Mouse (Mus musculus): Measurements from ENCODE around the gene S100a1. TPM values are rescaled to one million over a fixed set of nuclear protein-coding genes. Genes with fewer than 3 reads are reported as not detected.

The S100a1 gene
- polyA plus RNA-seq, 1 experiment = 228 TPM

DNA sequence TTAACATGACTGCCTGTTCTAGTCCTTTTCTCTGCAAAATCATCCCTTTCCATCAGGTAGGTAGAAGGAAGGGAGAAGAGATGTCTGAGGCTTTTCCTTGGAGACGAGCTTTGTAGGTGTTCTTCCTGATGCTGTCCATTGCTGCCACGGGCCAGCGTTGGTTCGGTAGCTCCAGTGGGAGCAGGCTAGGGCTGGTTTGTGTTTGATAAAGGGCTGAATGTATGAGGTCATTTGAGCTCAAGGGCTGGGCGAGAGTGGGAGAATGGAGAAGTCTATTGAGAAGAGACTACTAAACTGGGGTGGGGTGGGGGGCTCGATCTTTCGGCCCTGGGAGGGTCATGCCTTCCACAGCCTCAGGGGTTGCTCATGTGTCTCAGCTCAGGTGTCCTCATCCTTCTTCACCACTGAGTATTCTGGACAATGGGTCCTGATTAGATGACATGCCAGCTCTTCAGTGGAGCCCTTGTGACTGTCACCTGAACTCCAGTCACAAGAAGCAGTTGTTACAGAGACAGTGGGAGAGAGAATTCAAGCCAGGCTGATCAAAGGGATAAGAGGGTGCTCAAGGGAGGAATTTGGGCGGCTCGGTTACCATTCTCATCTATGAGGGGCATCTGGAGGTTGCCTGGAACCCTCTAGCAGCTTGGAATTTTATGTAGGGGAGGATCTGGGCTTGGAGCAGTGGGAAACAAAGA is 1.1 kb downstream of the S100a1 start:
- Histone ChIP-seq H3K4me3 (ENCODE audit: insufficient read depth, low read length) (peak overlapping the region; percentile 71), H3K4me1 (ENCODE audit: control insufficient read depth, insufficient read depth, low read length) (peaks cover 38% of the 10 kb centered on the region), H3K27ac (ENCODE audit: insufficient read depth, low read depth, low read length) (no peak overlapping the region)
- TF ChIP-seq CTCF (IDR thresholded peaks at IDR 0.05; ENCODE audit: low read depth, low read length) = no peak
- no peak for TF ChIP-seq POLR2A (IDR thresholded peaks at IDR 0.05; ENCODE audit: borderline replicate concordance, low read depth, low read length)

DNA sequence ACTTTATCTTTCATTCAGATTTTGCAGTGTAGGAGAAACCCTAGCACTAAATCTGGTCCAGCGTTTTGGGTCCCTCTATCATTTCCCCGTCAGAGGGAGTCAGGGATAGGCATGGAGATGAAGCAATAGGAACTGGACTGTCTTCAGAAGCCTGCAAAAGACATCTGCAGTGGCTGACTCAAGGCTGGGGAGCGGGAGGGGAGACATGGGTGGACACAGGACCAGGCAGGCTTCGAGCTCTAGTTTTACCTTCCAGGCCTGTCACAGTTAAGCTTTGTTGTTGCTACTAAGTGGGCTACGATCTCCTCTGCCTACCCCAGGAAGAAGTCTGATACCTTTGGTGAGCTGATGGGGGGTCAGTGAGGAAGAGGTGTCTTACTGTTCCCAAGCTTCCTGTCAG is 1.9 kb downstream of the S100a1 start:
- H3K27ac ChIP-seq (ENCODE audit: insufficient read depth, low read depth, low read length) = no peak overlapping the region
- peaks cover 37% of the 10 kb centered on the region for H3K4me1 ChIP-seq (ENCODE audit: control insufficient read depth, insufficient read depth, low read length)
- H3K4me3 ChIP-seq (ENCODE audit: insufficient read depth, low read length) = no peak overlapping the region
- TF ChIP-seq POLR2A (IDR thresholded peaks at IDR 0.05; ENCODE audit: borderline replicate concordance, low read depth, low read length) (no peak), CTCF (IDR thresholded peaks at IDR 0.05; ENCODE audit: low read depth, low read length) (no peak)

DNA sequence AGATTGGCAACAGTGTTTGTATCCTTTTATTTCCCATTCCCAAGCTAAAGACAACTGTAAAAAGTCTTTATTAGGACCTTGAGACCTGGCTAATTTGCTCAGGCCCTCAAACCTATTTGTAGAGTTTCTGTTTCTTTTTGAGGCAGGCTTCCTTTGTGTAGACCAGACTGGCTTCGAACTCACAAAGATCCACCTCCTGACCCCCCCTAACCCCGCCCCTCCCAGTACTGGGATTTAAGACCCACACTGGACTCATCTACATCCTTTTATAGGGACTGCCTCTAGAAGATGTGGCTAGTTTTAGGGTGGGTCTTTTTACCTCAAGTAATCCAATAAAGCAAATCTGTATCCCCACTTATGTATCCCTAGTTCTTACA is 4.5 kb downstream of the S100a1 start:
- Histone ChIP-seq H3K4me3 (ENCODE audit: insufficient read depth, low read length) (peak overlapping the region; percentile 38), H3K27ac (ENCODE audit: insufficient read depth, low read depth, low read length) (peak overlapping the region; percentile 61), H3K4me1 (ENCODE audit: control insufficient read depth, insufficient read depth, low read length) (peaks cover 23% of the 10 kb centered on the region)
- TF ChIP-seq CTCF (IDR thresholded peaks at IDR 0.05; ENCODE audit: low read depth, low read length) (no peak), POLR2A (IDR thresholded peaks at IDR 0.05; ENCODE audit: borderline replicate concordance, low read depth, low read length) (no peak)

- Histone ChIP-seq H3K27ac (ENCODE audit: insufficient read depth, low read depth, low read length) (peak within 1 kb of the TSS; percentile 72), H3K4me3 (ENCODE audit: insufficient read depth, low read length) (peak within 1 kb of the TSS; percentile 97), H3K4me1 (ENCODE audit: control insufficient read depth, insufficient read depth, low read length) (peaks cover 23% of the 10 kb centered on the region)
- TF ChIP-seq POLR2A (IDR thresholded peaks at IDR 0.05; ENCODE audit: borderline replicate concordance, low read depth, low read length) (no peak), CTCF (IDR thresholded peaks at IDR 0.05; ENCODE audit: low read depth, low read length) (no peak)
Measured at GRCm38 (mm10) chr3:90508950-90509746, 5.0 kb downstream of the S100a1 start, which contains the start of gene Chtop. Chtop (minus strand) TSS chr3:90509498.

DNA sequence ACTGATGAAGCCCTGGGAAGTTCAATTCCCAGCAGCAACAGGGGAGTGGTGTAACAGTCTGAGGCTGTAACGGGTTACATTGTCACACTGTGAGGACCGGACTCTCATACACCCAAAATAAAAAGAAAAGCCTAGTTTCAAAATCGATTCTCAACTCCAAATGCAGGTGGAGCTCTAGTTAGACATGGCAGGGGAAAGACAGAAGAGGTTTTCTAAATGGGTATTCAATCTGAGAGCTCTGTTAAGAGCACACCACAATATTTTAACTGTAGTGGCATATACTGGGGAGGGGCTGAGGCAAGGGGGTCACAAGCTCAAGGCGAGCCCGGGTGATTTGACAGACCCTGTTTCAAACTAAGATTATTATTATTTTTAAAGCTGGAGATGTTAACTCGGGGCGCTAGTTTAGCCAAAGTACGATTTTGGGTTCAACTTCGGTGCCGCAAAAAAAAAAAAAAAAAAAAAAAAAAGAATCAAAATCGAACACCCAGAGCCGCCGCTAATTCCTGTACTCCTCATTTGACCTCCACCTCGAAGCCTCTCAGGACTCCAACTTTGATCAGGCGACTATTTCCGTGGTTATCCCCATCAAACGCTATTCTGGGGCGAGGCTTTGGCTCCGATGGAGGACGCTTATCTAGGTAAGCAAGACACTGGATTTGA is 5.8 kb downstream of the S100a1 start:
- Histone ChIP-seq H3K27ac (ENCODE audit: insufficient read depth, low read depth, low read length) (peak overlapping the region; percentile 26), H3K4me1 (ENCODE audit: control insufficient read depth, insufficient read depth, low read length) (peaks cover 19% of the 10 kb centered on the region), H3K4me3 (ENCODE audit: insufficient read depth, low read length) (peak overlapping the region; percentile 97)
- TF ChIP-seq CTCF (IDR thresholded peaks at IDR 0.05; ENCODE audit: low read depth, low read length) = no peak; the same call in 1 of the 2 replicates
- no peak for TF ChIP-seq POLR2A (IDR thresholded peaks at IDR 0.05; ENCODE audit: borderline replicate concordance, low read depth, low read length)

- no peak for TF ChIP-seq POLR2A (IDR thresholded peaks at IDR 0.05; ENCODE audit: borderline replicate concordance, low read depth, low read length)
- Histone ChIP-seq H3K4me3 (ENCODE audit: insufficient read depth, low read length) (no peak overlapping the region), H3K27ac (ENCODE audit: insufficient read depth, low read depth, low read length) (no peak overlapping the region), H3K4me1 (ENCODE audit: control insufficient read depth, insufficient read depth, low read length) (peaks cover 7% of the 10 kb centered on the region)
Measured at GRCm38 (mm10) chr3:90506362-90506761, 7.8 kb downstream of the S100a1 start.

- TF ChIP-seq POLR2A (IDR thresholded peaks at IDR 0.05; ENCODE audit: borderline replicate concordance, low read depth, low read length) = no peak
- TF ChIP-seq CTCF (IDR thresholded peaks at IDR 0.05; ENCODE audit: low read depth, low read length) = no peak
- Histone ChIP-seq H3K4me1 (ENCODE audit: control insufficient read depth, insufficient read depth, low read length) (peaks cover 7% of the 10 kb centered on the region), H3K4me3 (ENCODE audit: insufficient read depth, low read length) (no peak overlapping the region), H3K27ac (ENCODE audit: insufficient read depth, low read depth, low read length) (no peak overlapping the region)
Measured at GRCm38 (mm10) chr3:90505216-90505615, 9.0 kb downstream of the S100a1 start.

GRCm38 (mm10) chr3:90503444-90503843 is 10.7 kb downstream of the S100a1 start:
- TF ChIP-seq CTCF (IDR thresholded peaks at IDR 0.05; ENCODE audit: low read depth, low read length) = no peak
- TF ChIP-seq POLR2A (IDR thresholded peaks at IDR 0.05; ENCODE audit: borderline replicate concordance, low read depth, low read length) = no peak
- no peak overlapping the region for H3K27ac ChIP-seq (ENCODE audit: insufficient read depth, low read depth, low read length)
- H3K4me3 ChIP-seq (ENCODE audit: insufficient read depth, low read length) = no peak overlapping the region
- peaks cover 7% of the 10 kb centered on the region for H3K4me1 ChIP-seq (ENCODE audit: control insufficient read depth, insufficient read depth, low read length)

GRCm38 (mm10) chr3:90497597-90497996 is 16.6 kb downstream of the S100a1 start:
- TF ChIP-seq CTCF (IDR thresholded peaks at IDR 0.05; ENCODE audit: low read depth, low read length) = no peak
- no peak for TF ChIP-seq POLR2A (IDR thresholded peaks at IDR 0.05; ENCODE audit: borderline replicate concordance, low read depth, low read length)
- Histone ChIP-seq H3K4me3 (ENCODE audit: insufficient read depth, low read length) (no peak overlapping the region), H3K27ac (ENCODE audit: insufficient read depth, low read depth, low read length) (no peak overlapping the region)

More at GRCm38 (mm10) chr3:90497597-90497996, 16.6 kb downstream of the S100a1 start:
- no peaks in the 10 kb centered on the region for H3K4me1 ChIP-seq (ENCODE audit: control insufficient read depth, insufficient read depth, low read length)
